Mouse (Mus musculus): ENCODE results near the gene Polr2l.

The Polr2l gene

DNA sequence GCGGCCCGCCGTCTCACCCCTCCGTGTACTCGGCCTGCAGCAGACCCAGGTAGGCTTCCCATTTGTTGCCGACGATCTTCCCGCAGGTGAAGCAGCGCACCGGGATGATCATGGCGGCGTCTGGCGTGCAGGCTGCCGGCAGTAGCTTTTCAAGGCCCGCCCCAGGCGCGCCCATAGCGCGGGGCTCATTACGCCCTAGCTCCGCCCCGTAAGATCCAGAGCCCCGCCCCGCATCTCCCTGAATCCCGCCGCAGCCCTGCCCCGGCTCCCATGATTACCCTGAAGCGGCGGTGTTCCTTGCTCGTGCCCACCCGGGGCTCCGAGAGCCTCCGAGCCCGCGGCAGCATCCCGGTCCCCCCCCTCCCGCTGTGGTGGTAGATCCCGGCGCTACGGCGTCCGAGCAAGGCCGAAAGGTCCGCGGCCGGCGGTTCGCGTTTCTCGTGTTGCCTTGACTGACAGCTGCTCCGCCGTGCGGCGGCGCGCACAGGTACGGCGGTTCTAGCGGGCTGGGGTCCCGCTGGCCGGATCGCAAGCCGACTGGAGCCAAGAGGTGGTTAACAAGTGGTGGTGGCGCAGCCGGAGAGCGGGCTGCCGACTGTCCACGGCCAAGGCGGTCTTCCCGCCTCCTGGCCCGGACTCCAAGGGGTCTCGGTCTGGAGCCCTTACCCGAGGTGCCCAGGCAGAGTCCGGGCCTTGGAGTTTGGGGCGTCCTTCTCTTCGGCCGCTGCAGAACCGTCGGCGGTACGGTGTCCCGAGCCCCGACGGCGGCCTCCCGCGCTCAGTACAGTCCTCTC lies at the start of gene Polr2l, which contains the start of gene Tspan4:
TSS of gene Polr2l (minus strand) at position 122 of the 794 bp plus-strand sequence.
TSS of gene Tspan4 (plus strand) at position 230 of the 794 bp plus-strand sequence.
- peak; percentile 81 for DNase-seq

DNA sequence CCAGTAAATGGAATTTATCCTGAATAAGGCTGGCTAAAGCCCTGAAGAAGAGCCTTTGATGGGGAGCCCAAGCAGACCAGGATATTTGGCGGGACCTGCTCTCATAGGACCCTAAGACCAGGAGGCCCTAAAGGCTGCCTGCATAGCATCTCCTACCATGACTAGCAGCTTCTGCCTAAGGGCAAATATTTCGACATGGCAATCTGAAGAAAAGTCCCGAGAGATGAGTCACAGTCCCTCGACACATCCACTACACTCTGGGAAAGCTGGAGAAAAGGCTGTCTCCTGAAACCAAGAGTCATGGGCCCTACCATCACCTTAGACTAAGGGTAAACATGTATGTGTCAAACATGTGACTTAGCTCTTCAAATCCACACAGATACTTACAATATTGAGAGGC lies 49.3 kb upstream of the Polr2l start:
- DNase-seq: no peak

DNA sequence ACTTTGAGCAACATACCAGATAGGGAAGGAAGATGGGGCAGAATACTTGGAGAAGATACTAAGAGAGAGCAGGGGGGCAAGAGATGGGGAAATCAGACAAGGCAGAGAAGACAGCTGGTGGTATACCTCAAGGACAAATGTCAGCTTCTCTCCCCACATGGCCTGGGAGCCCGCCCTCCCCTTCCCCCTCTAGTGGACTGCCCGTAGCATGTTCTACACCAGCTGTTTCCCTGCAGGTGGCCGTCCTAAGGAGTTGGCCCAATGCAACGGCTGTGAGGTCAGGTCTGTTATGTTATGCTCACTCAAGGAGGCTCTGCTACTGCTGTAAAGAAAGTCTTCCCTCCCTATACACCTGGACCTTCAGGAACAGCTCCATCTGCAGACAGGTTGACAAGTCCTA lies 48.1 kb upstream of the Polr2l start:
- DNase-seq: no peak

- no peak for DNase-seq
Measured at GRCm38 (mm10) chr7:141519795-141520194, 44.9 kb upstream of the Polr2l start.

DNA sequence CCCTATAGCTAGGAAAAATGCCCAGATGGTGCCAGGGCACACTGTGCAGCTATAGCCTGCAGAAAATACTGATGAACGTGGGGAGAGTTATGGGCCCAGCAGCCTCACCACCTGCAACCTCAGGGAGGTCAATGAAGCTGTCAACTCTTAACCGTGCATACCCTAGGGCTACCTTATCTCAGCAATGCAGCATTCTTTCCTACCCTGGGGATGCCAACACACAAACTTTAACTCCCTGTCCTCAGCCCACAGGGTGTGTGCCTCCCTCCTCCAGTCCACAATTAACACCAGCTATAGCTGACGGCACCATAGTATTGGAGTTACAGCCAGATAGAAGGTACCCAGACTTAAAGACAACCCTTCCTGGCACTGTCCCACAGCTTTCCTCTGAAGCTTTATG lies 44.0 kb upstream of the Polr2l start:
- no peak for DNase-seq

DNA sequence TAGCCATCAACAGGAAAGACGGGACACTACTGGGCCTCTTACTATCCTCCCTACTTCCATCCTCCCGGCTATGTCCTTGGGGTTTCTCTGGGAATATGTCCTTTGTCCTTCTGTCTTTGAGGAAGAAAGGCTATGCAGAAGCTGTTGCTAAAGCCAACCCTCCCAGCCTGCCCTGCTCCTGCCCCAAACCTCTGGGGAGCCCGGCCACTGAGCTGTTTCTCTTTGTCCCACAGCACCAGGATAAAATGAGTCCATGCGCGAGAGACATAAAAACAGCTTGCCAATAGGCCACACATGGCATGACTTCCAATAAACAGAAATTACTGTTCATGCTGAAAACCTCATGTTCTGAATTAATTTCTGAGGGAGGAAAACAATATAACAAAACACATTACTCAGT lies 43.4 kb upstream of the Polr2l start:
- DNase-seq: no peak

- DNase-seq: no peak
Measured at GRCm38 (mm10) chr7:141517638-141518037, 42.7 kb upstream of the Polr2l start.

- DNase-seq: no peak
Measured at GRCm38 (mm10) chr7:141510681-141511191, 35.8 kb upstream of the Polr2l start.

DNA sequence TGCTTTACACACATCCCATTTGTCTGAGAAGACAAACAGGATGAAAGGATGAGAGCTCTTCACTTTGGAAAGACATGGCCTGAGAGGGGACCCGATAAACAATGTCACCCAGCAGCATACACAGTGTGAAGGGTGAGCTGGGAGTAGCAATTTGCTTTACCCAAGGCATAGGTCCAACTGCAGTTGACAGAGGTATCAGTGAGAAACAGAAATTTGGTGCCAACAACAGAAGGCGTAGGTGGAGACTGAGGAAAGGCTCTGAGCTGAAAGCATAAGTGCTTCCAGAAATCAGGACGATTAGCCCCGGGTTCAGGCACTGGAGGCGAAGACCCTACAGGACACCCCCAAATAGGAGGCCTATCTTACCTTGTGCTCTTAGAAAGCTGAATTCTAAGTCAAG lies 35.3 kb upstream of the Polr2l start:
- DNase-seq: no peak

DNA sequence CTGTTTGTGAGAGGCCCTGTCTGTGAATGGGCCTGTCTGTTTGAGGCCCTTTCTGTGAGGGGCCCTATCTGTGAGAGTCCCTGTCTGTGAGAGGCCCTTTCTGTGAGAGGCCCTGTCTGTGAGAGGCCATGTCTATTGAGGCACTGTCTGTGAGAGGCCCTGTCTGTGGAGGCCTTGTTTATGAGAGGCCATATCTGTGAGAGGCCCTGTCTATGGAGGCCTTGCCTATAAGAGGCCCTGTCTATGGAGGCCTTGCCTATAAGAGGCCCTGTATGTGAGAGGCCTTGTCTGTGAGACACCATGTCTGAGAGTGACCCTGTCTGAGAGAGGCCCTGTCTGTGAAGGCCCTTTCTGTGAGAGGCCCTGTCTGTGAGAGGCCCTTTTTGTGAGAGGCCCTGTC lies 33.2 kb upstream of the Polr2l start:
- no peak for DNase-seq

DNA sequence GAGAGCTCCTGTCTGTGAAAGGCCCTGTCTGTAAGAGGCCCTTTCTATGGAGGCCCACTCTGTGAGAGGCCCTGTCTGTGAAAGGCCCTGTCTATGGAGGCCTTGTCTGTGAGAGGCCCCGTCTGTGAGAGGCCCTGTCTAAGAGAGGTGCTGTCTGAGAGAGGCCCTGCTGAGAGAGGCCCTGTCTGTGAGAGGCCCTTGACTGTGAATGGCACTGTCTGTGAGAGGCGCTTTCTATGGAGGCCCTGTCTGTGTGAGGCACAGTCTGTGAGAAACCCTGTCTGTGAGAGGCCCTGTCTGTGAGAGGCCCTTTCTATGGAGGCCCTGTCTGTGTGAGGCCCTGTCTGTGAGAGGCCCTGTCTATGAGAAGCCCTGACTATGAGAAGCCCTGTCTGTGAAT lies 31.3 kb upstream of the Polr2l start:
- no peak for DNase-seq

- DNase-seq: no peak
Measured at GRCm38 (mm10) chr7:141502556-141502905, 27.6 kb upstream of the Polr2l start.

DNA sequence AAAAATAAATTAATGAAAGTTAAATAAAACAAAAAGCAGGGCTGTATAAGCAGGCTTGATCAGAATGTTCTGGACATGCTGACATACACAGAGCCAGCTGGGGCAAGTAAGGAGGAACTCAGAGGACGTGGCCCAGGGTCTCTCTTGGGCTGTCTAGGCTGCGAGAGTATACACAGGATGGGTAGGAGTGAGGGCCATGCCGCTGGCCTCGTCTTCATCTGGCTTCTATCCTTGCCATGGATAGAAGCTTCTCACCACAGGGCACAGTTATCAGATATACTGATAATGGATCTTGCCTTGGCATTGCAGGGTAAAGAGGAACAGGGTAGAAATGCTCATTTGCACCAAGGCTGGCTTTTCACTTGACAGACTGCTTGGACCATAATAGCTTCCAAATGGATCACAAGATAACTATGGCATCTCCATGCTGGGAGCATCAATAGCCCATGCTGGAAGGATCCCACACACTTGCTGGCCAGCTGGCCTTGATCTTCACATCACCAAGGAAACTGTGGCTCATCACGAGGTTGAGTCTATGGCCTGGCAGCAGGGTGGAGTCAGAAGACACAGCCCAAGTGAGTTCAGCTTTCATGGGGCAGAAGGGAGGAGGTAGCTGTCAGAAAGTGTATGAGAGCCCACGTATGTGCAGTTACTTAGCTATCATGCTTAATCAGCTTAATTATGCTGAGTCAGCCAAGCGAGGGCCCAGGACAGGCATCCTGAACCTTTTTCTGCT lies 27.1 kb upstream of the Polr2l start:
- no peak for DNase-seq

- DNase-seq: no peak
Measured at GRCm38 (mm10) chr7:141497600-141497999, 22.7 kb upstream of the Polr2l start.

DNA sequence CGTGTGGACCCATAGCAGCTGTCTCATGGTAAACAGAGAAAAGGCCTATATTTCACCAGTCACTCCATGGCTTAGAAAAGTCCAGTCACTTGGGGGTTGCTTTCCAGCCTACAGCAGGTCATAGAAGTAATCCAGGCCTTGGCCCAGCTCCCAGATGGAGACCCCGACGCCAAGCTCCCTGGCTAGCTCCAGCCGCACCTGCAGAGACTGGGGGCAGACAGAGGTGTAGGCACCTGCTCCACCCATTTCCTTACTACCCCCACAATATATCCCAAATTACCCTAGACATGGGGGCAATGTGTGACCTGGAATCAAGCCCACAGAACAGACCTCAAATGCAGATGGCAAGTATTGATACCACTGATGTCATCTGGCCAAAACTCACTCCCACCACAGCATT lies 21.0 kb upstream of the Polr2l start:
- DNase-seq: no peak

- DNase-seq: no peak
Measured at GRCm38 (mm10) chr7:141495379-141495778, 20.4 kb upstream of the Polr2l start.

GRCm38 (mm10) chr7:141493729-141494128 lies 18.8 kb upstream of the Polr2l start:
- no peak for DNase-seq

- no peak for DNase-seq
Measured at GRCm38 (mm10) chr7:141492738-141493137, 17.8 kb upstream of the Polr2l start.

DNA sequence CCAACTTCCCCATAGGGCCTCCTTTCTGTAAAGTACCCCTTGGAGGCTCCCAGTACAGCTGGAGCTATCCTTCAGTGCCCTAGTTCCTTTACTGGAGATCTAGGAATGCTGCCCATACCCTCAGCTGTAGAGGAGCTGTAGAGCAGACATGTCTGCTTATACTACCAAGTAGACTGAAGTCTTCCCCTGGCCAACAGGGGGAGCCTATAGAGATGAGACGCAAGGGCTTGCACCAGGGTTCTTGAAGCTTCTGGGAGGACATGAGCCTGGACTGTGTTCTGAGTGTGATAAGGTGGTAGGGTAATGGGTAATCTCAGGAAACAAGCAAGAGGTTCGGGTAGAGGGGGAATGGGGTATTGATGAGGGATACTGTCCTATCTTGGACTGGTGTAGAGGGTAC lies 16.2 kb upstream of the Polr2l start:
- no peak for DNase-seq

- DNase-seq: no peak
Measured at GRCm38 (mm10) chr7:141487141-141487540, 12.2 kb upstream of the Polr2l start.

DNA sequence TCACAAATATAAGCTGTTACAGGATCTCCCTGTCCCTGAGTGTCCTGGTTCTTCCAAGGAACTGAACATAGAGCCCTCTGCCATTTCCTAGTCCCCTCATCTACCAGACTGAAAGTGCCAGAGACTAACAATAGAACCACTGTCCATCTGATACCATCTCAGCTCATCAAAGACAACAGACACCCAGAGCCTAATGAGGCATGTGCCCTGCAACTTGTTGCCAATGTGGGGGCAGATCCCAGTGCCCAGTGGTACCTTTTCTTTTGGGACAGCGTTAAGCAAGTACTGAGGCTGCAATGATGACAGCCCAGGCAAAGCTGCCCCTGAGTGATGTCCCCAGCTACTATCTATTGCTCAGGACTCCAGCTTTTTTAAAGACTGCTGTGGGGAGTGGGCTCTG lies 11.3 kb upstream of the Polr2l start:
- no peak for DNase-seq

DNA sequence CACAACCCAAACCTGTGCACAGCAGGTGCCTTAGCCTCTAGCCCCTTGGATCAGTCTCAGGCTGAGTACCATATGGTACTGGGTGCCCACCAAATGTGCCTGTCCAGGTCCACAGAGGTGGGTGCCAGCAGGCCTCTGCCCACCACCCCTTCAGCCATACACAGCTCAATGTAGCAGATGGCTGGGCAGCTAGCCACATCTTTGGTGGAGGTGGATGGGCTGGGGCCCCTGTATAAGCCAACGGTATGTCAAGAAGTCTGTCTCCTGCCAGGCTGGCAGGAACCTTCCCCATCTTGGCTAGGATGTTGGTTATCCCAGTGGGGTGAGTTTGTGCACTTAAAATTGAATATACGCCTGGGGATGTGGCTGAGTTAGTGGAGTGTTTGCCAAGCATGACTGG lies 10.7 kb upstream of the Polr2l start:
- DNase-seq: no peak

GRCm38 (mm10) chr7:141485186-141485585 lies 10.3 kb upstream of the Polr2l start:
- DNase-seq: no peak

Data from right cerebral cortex, postnatal 4 days (tissue).